Mouse (Mus musculus): Measurements from ENCODE around the gene Irgq. TPM values are rescaled to one million over a fixed set of nuclear protein-coding genes. Genes with fewer than 3 reads are reported as not detected.

Irgq gene
- polyA plus RNA-seq, 1 experiment from 2014 or later = 12.0 TPM

DNA sequence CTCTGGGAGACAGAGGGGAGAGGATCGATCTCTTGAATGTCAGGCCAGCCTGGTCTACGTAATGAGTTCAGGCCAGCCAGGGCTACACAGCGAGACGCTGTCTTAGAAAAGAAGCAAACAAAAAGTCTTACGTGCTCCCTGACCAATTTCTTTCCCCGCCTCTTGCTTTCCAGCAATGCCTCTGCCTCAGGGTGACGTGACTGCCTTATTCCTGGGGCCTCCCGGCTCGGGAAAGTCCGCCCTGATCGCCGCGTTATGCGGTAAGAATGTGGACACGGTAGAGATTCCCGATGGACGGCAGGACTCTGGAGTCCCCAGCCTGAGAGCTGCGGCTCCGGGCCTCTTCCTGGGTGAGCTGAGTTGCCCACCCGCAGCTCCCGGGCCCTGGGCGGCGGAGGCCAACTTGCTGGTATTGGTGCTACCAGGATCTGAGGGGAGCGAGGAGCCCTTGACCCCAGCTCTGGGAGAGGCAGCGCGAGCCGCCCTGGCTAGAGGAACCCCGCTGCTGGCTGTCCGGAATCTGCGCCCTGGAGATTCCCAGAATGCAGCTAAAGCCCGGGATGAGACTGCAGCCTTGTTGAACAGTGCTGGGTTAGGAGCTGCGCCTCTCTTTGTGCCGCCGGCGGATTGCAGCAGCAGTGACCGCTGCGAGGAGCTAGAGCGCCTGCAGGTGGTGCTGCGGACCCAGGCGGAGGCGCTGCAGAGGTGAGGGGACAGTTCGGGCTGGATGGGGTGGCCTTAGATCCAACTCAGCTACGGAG lies 902 bp downstream of the Irgq start:
- Histone ChIP-seq H3K27ac (replicated peaks; ENCODE audit: low read depth, low read length) (peak overlapping the region; percentile 87), H3K9ac (ENCODE audit: low read depth, low read length) (peak overlapping the region; percentile 87), H3K4me3 (ENCODE audit: low read depth, low read length) (peak overlapping the region; percentile 68), H3K4me1 (ENCODE audit: control insufficient read depth, insufficient read depth, low read length) (peaks cover 22% of the 10 kb centered on the region), H3K27me3 (replicated peaks; ENCODE audit: control insufficient read depth, insufficient read depth, low read length) (no peaks in the 10 kb centered on the region; the same call in 1 of the 2 replicates), H3K9me3 (ENCODE audit: control insufficient read depth, low read length) (no peaks in the 10 kb centered on the region), H3K36me3 (ENCODE audit: control insufficient read depth, insufficient read depth, low read length) (peaks cover 34% of the 10 kb centered on the region), H3K4me2 (ENCODE audit: low read depth, low read length) (peak overlapping the region; percentile 98)
- ATAC-seq (ENCODE audit: low read depth) (peak; percentile 63), DNase-seq (ENCODE audit: low spot score) (peak; percentile 88)
- 1% methylated on average over 34 of the region's 43 CpGs for WGBS

DNA sequence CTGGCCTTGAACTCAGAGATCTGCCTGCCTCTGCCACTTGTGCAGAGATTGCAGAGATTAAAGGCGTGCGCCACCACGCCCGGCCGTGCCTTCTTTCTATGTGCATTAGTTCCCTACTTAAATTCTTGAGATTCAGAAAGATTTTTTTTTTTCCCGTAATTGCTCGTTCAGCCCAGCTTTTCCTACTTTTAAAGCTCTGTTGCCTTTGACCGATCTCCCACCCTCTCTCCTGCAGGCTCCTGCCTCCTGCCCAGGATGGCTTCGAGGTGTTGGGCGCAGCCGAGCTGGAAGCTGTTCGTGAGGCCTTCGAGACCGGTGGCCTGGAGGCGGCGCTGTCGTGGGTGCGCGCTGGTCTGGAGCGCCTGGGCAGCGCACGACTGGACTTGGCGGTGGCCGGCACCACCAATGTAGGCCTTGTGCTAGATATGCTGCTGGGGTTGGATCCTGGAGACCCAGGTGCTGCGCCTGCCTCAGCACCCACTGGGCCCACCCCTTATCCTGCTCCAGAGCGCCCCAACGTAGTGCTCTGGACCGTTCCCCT lies 2.6 kb downstream of the Irgq start:
- no peak overlapping the region for H3K4me2 ChIP-seq (ENCODE audit: low read depth, low read length)
- H3K36me3 ChIP-seq (ENCODE audit: control insufficient read depth, insufficient read depth, low read length) = peaks cover 36% of the 10 kb centered on the region
- 76% methylated on average over 25 of the region's 28 CpGs for WGBS
- no peak overlapping the region for H3K27ac ChIP-seq (replicated peaks; ENCODE audit: low read depth, low read length)
- H3K4me1 ChIP-seq (ENCODE audit: control insufficient read depth, insufficient read depth, low read length) = peaks cover 15% of the 10 kb centered on the region
- no peaks in the 10 kb centered on the region; the same call in 1 of the 2 replicates for H3K27me3 ChIP-seq (replicated peaks; ENCODE audit: control insufficient read depth, insufficient read depth, low read length)
- H3K9me3 ChIP-seq (ENCODE audit: control insufficient read depth, low read length) = no peaks in the 10 kb centered on the region
- ATAC-seq (ENCODE audit: low read depth) (no peak), DNase-seq (ENCODE audit: low spot score) (no peak)
- H3K9ac ChIP-seq (ENCODE audit: low read depth, low read length) = no peak overlapping the region
- H3K4me3 ChIP-seq (ENCODE audit: low read depth, low read length) = no peak overlapping the region

DNA sequence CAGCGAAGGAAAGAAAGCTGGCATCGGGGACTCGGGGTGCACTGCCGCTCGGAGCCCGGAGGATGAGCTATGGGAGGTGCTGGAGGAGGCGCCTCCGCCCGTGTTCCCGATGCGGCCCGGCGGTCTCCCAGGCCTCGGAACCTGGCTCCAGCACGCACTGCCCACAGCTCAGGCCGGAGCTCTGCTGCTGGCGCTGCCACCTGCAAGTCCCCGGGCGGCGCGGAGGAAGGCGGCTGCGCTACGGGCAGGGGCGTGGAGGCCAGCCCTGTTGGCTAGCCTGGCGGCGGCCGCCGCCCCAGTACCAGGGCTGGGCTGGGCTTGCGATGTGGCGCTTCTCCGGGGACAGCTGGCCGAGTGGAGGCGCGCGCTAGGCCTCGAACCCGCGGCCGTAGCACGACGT lies 3.3 kb downstream of the Irgq start:
- Histone ChIP-seq H3K4me3 (ENCODE audit: low read depth, low read length) (0 out of 2 replicates have a peak overlapping the region, but pooled peaks have one; percentile 3), H3K9me3 (ENCODE audit: control insufficient read depth, low read length) (no peaks in the 10 kb centered on the region), H3K4me1 (ENCODE audit: control insufficient read depth, insufficient read depth, low read length) (peaks cover 15% of the 10 kb centered on the region), H3K27ac (replicated peaks; ENCODE audit: low read depth, low read length) (no peak overlapping the region), H3K27me3 (replicated peaks; ENCODE audit: control insufficient read depth, insufficient read depth, low read length) (no peaks in the 10 kb centered on the region; the same call in 1 of the 2 replicates), H3K36me3 (ENCODE audit: control insufficient read depth, insufficient read depth, low read length) (peaks cover 36% of the 10 kb centered on the region), H3K9ac (ENCODE audit: low read depth, low read length) (peak overlapping the region; percentile 19; the same call in 1 of the 2 replicates), H3K4me2 (ENCODE audit: low read depth, low read length) (peak overlapping the region; percentile 20; the same call in 1 of the 2 replicates)
- WGBS = 42% methylated on average over 26 of the region's 42 CpGs
- ATAC-seq (ENCODE audit: low read depth) (no peak), DNase-seq (ENCODE audit: low spot score) (no peak)

DNA sequence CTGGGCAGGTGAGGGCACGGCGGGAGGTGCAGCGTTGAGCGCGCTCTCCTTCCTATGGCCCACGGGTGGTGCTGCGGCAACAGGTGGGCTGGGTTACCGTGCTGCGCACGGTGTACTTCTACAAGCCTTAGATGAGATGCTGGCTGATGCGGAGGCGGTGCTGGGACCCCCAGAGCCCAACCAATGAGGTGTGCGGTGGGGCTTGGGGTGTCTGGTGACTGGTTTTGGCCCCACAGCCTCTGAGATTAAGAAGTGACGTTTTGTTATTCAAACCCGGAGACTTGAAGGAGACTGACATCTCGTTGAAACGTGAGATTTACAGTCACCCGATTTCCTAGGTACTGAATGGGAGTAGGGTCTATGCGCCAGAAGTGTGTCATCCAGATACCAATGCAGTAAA lies 3.8 kb downstream of the Irgq start:
- H3K9me3 ChIP-seq (ENCODE audit: control insufficient read depth, low read length) = no peaks in the 10 kb centered on the region
- DNase-seq (ENCODE audit: low spot score) = no peak
- H3K4me3 ChIP-seq (ENCODE audit: low read depth, low read length) = 0 out of 2 replicates have a peak overlapping the region, but pooled peaks have one; percentile 3
- 26% methylated on average over 14 of the region's 19 CpGs for WGBS
- H3K4me1 ChIP-seq (ENCODE audit: control insufficient read depth, insufficient read depth, low read length) = peaks cover 14% of the 10 kb centered on the region
- no peak overlapping the region for H3K4me2 ChIP-seq (ENCODE audit: low read depth, low read length)
- no peaks in the 10 kb centered on the region; the same call in 1 of the 2 replicates for H3K27me3 ChIP-seq (replicated peaks; ENCODE audit: control insufficient read depth, insufficient read depth, low read length)
- ATAC-seq (ENCODE audit: low read depth) = no peak
- peaks cover 36% of the 10 kb centered on the region for H3K36me3 ChIP-seq (ENCODE audit: control insufficient read depth, insufficient read depth, low read length)
- peak overlapping the region; percentile 19; the same call in 1 of the 2 replicates for H3K9ac ChIP-seq (ENCODE audit: low read depth, low read length)
- H3K27ac ChIP-seq (replicated peaks; ENCODE audit: low read depth, low read length) = no peak overlapping the region

DNA sequence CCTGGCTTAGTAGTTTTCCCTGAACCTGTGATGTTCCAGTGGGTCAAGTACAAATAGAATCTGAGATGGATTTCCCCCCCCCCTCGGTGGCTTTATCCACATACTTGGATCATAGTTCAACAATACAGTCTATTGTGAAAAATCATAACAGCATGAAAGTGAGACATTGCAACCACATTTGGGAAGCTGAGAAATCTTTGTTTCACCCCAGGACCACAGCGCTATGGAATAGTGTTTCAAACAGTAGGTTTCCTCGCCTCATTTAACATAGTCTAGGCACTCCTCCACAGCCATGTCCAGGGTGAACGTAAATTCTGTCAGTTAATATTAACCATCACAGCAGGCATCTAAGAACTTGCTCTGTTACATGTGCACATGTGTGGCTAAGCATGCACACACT lies 6.6 kb downstream of the Irgq start:
- Histone ChIP-seq H3K4me3 (ENCODE audit: low read depth, low read length) (no peak overlapping the region), H3K9ac (ENCODE audit: low read depth, low read length) (no peak overlapping the region), H3K4me2 (ENCODE audit: low read depth, low read length) (no peak overlapping the region), H3K9me3 (ENCODE audit: control insufficient read depth, low read length) (no peaks in the 10 kb centered on the region), H3K27me3 (replicated peaks; ENCODE audit: control insufficient read depth, insufficient read depth, low read length) (no peaks in the 10 kb centered on the region; the same call in 1 of the 2 replicates), H3K27ac (replicated peaks; ENCODE audit: low read depth, low read length) (no peak overlapping the region), H3K4me1 (ENCODE audit: control insufficient read depth, insufficient read depth, low read length) (peaks cover 5% of the 10 kb centered on the region; the same call in 1 of the 2 replicates), H3K36me3 (ENCODE audit: control insufficient read depth, insufficient read depth, low read length) (peaks cover 36% of the 10 kb centered on the region)
- ATAC-seq (ENCODE audit: low read depth) (no peak), DNase-seq (ENCODE audit: low spot score) (no peak)
- 72% methylated on average over 4 of the region's 4 CpGs for WGBS

DNA sequence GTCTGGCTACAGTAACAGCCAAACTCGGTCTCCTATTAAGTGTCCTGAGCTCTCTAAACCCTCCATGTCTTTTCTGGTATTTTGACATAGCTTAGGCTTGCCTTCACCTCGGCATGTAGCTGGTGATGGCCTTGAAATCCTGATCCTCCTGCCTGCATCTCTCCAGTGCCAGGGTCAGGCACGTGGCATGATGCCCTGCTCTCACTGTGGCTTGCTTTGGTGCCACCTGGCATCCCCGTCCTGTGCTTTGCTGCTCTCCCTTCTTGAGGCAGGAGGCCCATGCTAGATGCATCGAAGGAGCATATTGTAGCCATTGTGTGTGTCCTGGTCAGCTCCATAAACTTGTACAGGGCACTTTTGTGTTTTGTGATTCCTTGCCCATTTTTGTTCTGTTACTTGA lies 7.1 kb downstream of the Irgq start:
- no peak for ATAC-seq (ENCODE audit: low read depth)
- Histone ChIP-seq H3K36me3 (ENCODE audit: control insufficient read depth, insufficient read depth, low read length) (peaks cover 36% of the 10 kb centered on the region), H3K9ac (ENCODE audit: low read depth, low read length) (no peak overlapping the region), H3K9me3 (ENCODE audit: control insufficient read depth, low read length) (no peaks in the 10 kb centered on the region), H3K27me3 (replicated peaks; ENCODE audit: control insufficient read depth, insufficient read depth, low read length) (no peaks in the 10 kb centered on the region; the same call in 1 of the 2 replicates), H3K4me3 (ENCODE audit: low read depth, low read length) (no peak overlapping the region), H3K4me2 (ENCODE audit: low read depth, low read length) (no peak overlapping the region), H3K4me1 (ENCODE audit: control insufficient read depth, insufficient read depth, low read length) (0 out of 2 replicates have a peak, but pooled peaks cover under 1% of the 10 kb centered on the region), H3K27ac (replicated peaks; ENCODE audit: low read depth, low read length) (no peak overlapping the region)
- no peak for DNase-seq (ENCODE audit: low spot score)
- 74% methylated on average over 5 of the region's 5 CpGs for WGBS

DNA sequence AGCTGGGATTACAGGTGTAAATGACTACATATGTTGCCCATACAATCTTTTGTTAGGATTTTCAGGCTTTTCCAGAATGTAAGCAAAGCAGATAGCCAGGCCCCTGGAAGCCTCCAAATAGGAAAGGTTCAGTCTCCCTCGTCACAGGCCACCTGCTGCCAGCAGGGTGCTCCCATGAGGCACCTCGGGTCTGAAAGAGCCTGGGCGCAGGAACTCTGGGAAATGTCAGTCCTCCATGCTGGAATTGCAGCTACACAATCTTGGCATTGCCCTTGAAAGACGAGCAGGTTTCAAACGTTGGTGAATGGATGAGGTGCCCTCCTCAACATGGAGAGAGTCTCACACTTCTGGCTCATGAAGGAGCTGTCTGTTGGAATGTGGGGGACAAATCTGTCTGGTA lies 7.7 kb downstream of the Irgq start:
- no peak overlapping the region for H3K4me2 ChIP-seq (ENCODE audit: low read depth, low read length)

DNA sequence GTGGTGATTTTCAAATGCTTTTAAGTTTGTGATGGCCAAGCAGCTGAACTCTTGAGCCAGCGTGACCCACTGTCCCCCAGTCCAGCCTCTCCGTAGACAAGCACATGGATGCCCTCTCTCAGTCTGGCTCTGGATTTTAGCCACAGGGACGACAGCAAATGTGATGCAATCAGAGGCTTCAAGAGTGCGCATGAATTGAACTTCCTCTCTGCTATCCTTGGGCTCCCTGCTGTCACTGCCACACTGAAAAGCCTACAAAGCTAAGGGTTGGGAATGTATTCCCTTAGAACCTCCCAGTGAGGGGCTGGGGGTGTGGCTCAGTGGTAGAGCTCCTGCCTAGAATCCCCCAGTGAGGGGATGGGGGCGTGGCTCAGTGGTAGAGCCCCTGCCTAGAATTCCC lies 8.2 kb downstream of the Irgq start:
- H3K9me3 ChIP-seq (ENCODE audit: control insufficient read depth, low read length) = no peaks in the 10 kb centered on the region
- no peak overlapping the region for H3K4me2 ChIP-seq (ENCODE audit: low read depth, low read length)
- ATAC-seq (ENCODE audit: low read depth) = no peak
- H3K27ac ChIP-seq (replicated peaks; ENCODE audit: low read depth, low read length) = no peak overlapping the region
- H3K9ac ChIP-seq (ENCODE audit: low read depth, low read length) = no peak overlapping the region
- peaks cover 28% of the 10 kb centered on the region for H3K36me3 ChIP-seq (ENCODE audit: control insufficient read depth, insufficient read depth, low read length)
- no peaks in the 10 kb centered on the region for H3K4me1 ChIP-seq (ENCODE audit: control insufficient read depth, insufficient read depth, low read length)
- H3K4me3 ChIP-seq (ENCODE audit: low read depth, low read length) = no peak overlapping the region
- no peaks in the 10 kb centered on the region for H3K27me3 ChIP-seq (replicated peaks; ENCODE audit: control insufficient read depth, insufficient read depth, low read length)
- DNase-seq (ENCODE audit: low spot score) = no peak
- 83% methylated on average over 5 of the region's 5 CpGs for WGBS

More for the DNA sequence above, 7.7 kb downstream of the Irgq start:
- Histone ChIP-seq H3K9ac (ENCODE audit: low read depth, low read length) (no peak overlapping the region), H3K36me3 (ENCODE audit: control insufficient read depth, insufficient read depth, low read length) (peaks cover 34% of the 10 kb centered on the region), H3K4me1 (ENCODE audit: control insufficient read depth, insufficient read depth, low read length) (no peaks in the 10 kb centered on the region), H3K27me3 (replicated peaks; ENCODE audit: control insufficient read depth, insufficient read depth, low read length) (no peaks in the 10 kb centered on the region; the same call in 1 of the 2 replicates), H3K9me3 (ENCODE audit: control insufficient read depth, low read length) (no peaks in the 10 kb centered on the region), H3K4me3 (ENCODE audit: low read depth, low read length) (no peak overlapping the region), H3K27ac (replicated peaks; ENCODE audit: low read depth, low read length) (no peak overlapping the region)
- no peak for DNase-seq (ENCODE audit: low spot score)
- ATAC-seq (ENCODE audit: low read depth) = no peak
- 46% methylated on average over 5 of the region's 5 CpGs for WGBS
